Mouse (Mus musculus) spleen, postnatal 36 days (tissue): ENCODE results near the gene Gm10647.

ENCODE experiments used
- DNase-seq, 2 experiments: peaks; one replicate each; pipeline ENCODE4 v3.0.0; 2022; ENCODE audit warnings: low spot score in 2 of 2, mixed read lengths in 1 of 2

Gene Gm10647

DNA sequence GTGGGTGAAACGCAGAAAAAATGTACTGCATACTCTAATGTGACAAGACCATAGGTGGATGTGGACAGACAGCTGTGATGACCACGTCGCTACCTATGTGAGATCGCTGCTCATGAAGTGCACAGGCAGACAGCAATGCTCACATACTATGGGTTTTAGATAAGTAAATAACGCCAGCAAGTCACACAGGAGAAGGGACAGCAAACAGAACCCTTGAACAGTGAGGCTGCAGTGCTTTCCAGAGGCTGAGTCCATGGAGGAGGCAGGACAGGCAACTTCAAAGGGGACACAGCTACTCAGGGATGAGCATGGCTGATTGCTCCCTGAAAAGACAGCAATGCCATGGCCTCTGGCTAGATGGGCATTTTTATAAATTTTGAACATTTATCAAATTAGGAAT lies 50.0 kb downstream of the Gm10647 start:
- no peak for DNase-seq
